Mouse (Mus musculus) megakaryocyte progenitor cell, adult 5-6 weeks (primary cell): ENCODE measurements at regions not wholly inside any gene's neighbourhood (a gene's known extent, or its start where the extent isn't known, plus 50 kb on each side); places are given as distances from the start of the nearest gene placed in this dataset.

ENCODE experiments used
- ATAC-seq: replicated peaks from 2 replicates; pipeline ENCODE4 v1.8.0; 2016; ENCODE audit warnings: mild to moderate bottlenecking, moderate TSS enrichment, inconsistent platforms; ENCODE audit not compliant: poor library complexity

DNA sequence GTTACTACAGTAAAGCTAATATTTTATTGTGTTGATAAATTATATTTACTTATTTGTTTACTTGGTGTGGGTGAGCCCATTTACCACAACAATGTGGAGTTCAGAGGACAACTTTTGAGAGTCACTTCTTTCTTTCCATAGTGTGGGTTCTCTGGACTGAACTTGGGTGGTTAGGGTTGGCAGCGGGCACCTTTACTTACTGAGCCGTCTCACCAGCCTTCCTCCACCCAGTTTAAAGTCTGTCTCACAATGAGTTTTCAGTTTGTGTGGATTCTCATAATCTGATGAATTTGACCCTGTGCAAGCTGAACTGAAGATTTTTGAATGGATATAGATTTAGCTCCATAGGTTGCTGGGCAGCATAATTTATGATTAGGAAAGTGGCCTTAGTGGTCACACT, 53.5 kb upstream of the Pth start:
- ATAC-seq = no peak

GRCm38 (mm10) chr7:113443566-113443965, 55.2 kb upstream of the Pth start:
- peak; percentile 97 for ATAC-seq

DNA sequence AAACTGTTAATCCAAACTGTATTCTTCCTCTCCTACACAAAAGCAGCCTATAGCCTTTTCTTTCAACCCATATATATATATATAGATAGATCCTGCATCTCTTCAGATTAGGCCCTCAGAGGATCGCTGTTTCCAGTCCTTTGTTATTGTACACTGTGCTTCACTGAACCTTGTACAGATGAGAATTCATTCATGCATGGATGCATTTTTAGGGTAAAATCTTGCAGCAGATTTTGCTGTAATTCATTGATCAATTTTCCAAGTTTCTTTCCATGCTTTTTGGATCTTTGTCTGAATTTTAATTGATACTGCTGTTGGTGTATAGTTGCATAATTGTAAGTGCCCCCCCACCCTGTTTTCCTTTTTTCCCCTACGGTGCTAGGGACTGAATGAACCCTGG, 56.6 kb upstream of the Pth start:
- ATAC-seq = no peak

DNA sequence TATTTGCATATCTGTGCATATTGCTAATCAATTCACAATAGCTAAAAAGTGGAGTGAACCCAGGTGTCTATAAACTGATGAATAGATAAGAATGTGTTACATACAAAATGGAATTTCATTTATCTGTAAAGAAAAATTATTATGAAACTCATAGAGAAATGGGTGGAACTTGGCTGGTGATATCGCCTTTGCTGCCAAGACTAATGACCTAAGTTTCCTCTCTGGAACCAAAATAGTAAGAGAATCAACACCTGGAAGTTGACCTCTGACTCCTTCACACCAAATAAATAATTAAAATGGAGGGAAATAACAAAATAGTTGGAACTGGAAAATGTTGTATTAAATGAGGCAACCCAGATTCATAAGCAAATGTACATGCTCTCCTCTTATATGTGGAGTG, 53.2 kb upstream of the Far1 start:
- ATAC-seq = no peak

- no peak for ATAC-seq
Observed at GRCm38 (mm10) chr7:113462286-113462685, 51.3 kb upstream of the Far1 start.
